Mouse (Mus musculus) naive thymus-derived CD4-positive, alpha-beta T cell, adult 5 months (primary cell): ENCODE results near the gene Lgr5. TPM values are rescaled to one million over a fixed set of nuclear protein-coding genes. Genes with fewer than 3 reads are reported as not detected.

ENCODE experiments used
- polyA plus RNA-seq: library from polyadenylated mRNA; unstranded; fragments of 100-300 nt; shearing (Covaris generic); gene quantifications from one replicate; pipeline ENCODE4 v1.2.1, GENCODE M21; 2017

The Lgr5 gene
- not detected for polyA plus RNA-seq

DNA sequence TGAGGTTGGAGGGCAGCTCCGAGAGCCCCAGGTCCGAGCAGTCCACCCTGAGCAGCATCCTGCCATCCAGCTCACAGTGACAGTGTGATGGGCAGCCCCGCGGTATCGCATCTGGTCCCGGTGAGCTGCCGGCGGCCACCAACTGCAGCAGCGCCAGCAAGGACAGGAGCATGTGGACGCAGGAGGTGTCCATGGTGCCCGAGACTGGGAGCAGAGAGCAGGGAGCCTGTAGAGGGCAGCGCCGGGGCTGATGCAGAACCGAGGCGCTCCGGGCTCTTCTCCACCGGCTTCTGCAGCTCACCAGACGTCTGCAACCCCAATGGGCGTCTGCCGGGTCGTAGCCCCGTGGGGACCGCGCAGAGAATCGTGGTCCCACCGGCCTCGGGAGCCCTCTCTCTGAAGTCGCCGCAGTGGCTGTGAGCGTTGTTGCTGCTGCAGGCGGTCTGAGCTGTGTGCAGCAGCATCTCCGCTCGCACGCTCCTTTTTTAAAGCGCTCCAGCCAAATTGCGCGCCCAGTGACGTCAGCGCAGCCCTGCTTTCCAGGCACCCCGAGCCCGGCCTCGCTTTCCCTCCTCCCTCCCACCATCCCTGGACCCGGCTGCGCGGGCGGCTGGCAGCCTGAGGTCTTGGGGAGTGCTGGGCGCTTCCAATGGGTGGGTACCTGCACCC lies at the start of gene Lgr5:
Gene Lgr5, minus strand, starts transcription at position 480 of the 669 bp plus-strand sequence.

GRCm38 (mm10) chr10:115569712-115570491 lies 17.7 kb downstream of the Lgr5 start, which contains the start of gene A930009A15Rik:
Gene A930009A15Rik, plus strand, starts transcription at chr10:115569986.

Other genes with a start within 250 kb of the Lgr5 start
- gene Tmem19, start 225.3 kb downstream of the Lgr5 start, polyA plus RNA-seq: 16.3 TPM
- gene Thap2, start 203.3 kb downstream of the Lgr5 start, polyA plus RNA-seq: 6.4 TPM
- 27.8 TPM for gene Zfc3h1, start 202.8 kb downstream of the Lgr5 start, polyA plus RNA-seq
- not detected for gene A930009A15Rik, start 17.8 kb downstream of the Lgr5 start, polyA plus RNA-seq
- gene Tspan8, start 229.1 kb upstream of the Lgr5 start, polyA plus RNA-seq: not detected